Mouse (Mus musculus) lung, postnatal 10 days (tissue): ENCODE measurements around the gene Cib1.

Source experiments
- DNase-seq: peaks from one replicate; pipeline ENCODE4 v3.0.0; 2021

Cib1 gene

GRCm38 (mm10) chr7:80182139-80182538 is 50.5 kb downstream of the Cib1 start:
- DNase-seq: no peak

GRCm38 (mm10) chr7:80181078-80181477 is 51.5 kb downstream of the Cib1 start:
- DNase-seq: no peak

GRCm38 (mm10) chr7:80180202-80180601 is 52.4 kb downstream of the Cib1 start:
- DNase-seq: no peak

- no peak for DNase-seq
Measured at GRCm38 (mm10) chr7:80179790-80180189, 52.8 kb downstream of the Cib1 start.

GRCm38 (mm10) chr7:80179327-80179726 is 53.3 kb downstream of the Cib1 start:
- no peak for DNase-seq

GRCm38 (mm10) chr7:80178037-80178729 is 54.4 kb downstream of the Cib1 start:
- no peak for DNase-seq

- DNase-seq: no peak
Measured at GRCm38 (mm10) chr7:80177438-80177837, 55.2 kb downstream of the Cib1 start.
